Mouse (Mus musculus) small intestine, adult 2 months (tissue): ENCODE data around the gene Cd163l1.

Experiments
- CTCF ChIP-seq: fragments of 200-500 bp; IDR thresholded peaks from 2 replicates; pipeline ENCODE4 v1.5.1; 2012; ENCODE audit warnings: low read depth, mild to moderate bottlenecking, control low read depth, inconsistent platforms, low read length, moderate library complexity, mixed read lengths; ENCODE audit not compliant: insufficient replicate concordance, insufficient read length; ENCODE audit errors: extremely low read depth
- POLR2A ChIP-seq: fragments of 200-500 bp; IDR thresholded peaks from 2 replicates; pipeline ENCODE4 v1.6.1; 2012; ENCODE audit warnings: low read depth, mild to moderate bottlenecking, control low read depth, inconsistent platforms, low read length, moderate library complexity

DNA sequence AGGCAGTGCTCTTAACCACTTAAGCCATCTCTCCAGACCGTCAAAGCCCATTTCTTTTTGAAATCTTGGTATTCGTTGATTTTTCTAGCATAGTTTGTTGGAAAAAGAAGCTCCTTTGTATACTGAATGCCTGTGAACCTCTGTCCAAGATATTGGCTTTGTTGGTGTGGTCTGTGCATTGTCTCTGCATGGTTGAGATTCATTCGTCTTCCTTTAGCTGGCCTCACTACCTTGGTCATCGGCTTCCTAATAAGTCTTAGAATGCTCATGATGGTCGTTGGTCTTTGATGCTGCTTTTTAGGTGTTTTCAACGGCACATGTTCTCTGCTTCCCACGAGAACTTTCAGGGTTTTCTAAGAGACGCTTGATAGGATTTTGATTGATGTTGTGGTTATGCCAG, 22.1 kb upstream of the Cd163l1 start:
- TF ChIP-seq POLR2A (no peak), CTCF (no peak)
